Mouse (Mus musculus): ENCODE measurements at regions not wholly inside any gene's neighbourhood (a gene's known extent, or its start where the extent isn't known, plus 50 kb on each side); places are given as distances from the start of the nearest gene placed in this dataset.

GRCm38 (mm10) chr6:107045177-107045576 lies 245.3 kb upstream of the Crbn start:
- TF ChIP-seq SRF (IDR thresholded peaks at IDR 0.05; ENCODE audit: control insufficient read depth, insufficient read length, low read depth) = no peak
- TF ChIP-seq POLR2AphosphoS2 (IDR thresholded peaks at IDR 0.05; ENCODE audit: insufficient read length, low read depth) = no peak
- no peak for TF ChIP-seq CEBPB (IDR thresholded peaks at IDR 0.05; ENCODE audit: insufficient read depth, poor library complexity, severe bottlenecking)
- TF ChIP-seq MAX (IDR thresholded peaks at IDR 0.05; ENCODE audit: low read depth) = no peak
- no peak for TF ChIP-seq MYOD1 (IDR thresholded peaks at IDR 0.05; ENCODE audit: control insufficient read depth in 1 of 3, insufficient read length in 2 of 3, low read depth in 2 of 3)
- no peak for TF ChIP-seq POLR2A (IDR thresholded peaks at IDR 0.05; ENCODE audit: insufficient read length, low read depth)
- TF ChIP-seq TCF12 (IDR thresholded peaks at IDR 0.05; ENCODE audit: insufficient read depth, poor library complexity, severe bottlenecking) = no peak
- no peak for TF ChIP-seq E2F4 (IDR thresholded peaks at IDR 0.05; ENCODE audit: insufficient read depth)

Data from myocyte (in vitro differentiated cells).